Mouse (Mus musculus) stomach, postnatal 0 days (tissue): ENCODE measurements at regions not wholly inside any gene's neighbourhood (a gene's known extent, or its start where the extent isn't known, plus 50 kb on each side); places are given as distances from the start of the nearest gene placed in this dataset.

Experiments used
- CTCF ChIP-seq: IDR thresholded peaks from 2 replicates; pipeline ENCODE4 v1.5.1; 2016; ENCODE audit warnings: antibody characterized with exemption, low read depth, mild to moderate bottlenecking, moderate library complexity
- EP300 ChIP-seq: optimal IDR thresholded peaks from 2 replicates; pipeline ENCODE3; 2016; ENCODE audit warnings: antibody characterized with exemption

- TF ChIP-seq CTCF (no peak), EP300 (no peak)
Observed at GRCm38 (mm10) chrX:77323644-77324043, 187.2 kb upstream of the Tbl1x start.
